Mouse (Mus musculus) embryonic facial prominence, embryonic 14.5 days (tissue): ENCODE data around the gene Gap43. TPM values are rescaled to one million over a fixed set of nuclear protein-coding genes. Genes with fewer than 3 reads are reported as not detected.

Experiments used
- ATAC-seq: fragments of 200-750 bp; cut with Nextera tagmentation; 2 replicates; pipeline ENCODE4 v1.8.0; 2017; ENCODE audit warnings: low read depth, moderate number of reproducible peaks, moderate TSS enrichment
- DNase-seq: peaks from one replicate; pipeline ENCODE4 v3.0.0-alpha.2; 2015; ENCODE audit warnings: low spot score
- H3K27ac ChIP-seq: fragments of 300-500 bp; sonication (generic); replicated peaks from 2 replicates; pipeline ENCODE4 v1.5.1; 2014; ENCODE audit warnings: low read depth, mild to moderate bottlenecking, low read length, moderate library complexity
- H3K27me3 ChIP-seq: fragments of 300-500 bp; sonication (generic); replicated peaks from 2 replicates; pipeline ENCODE4 v1.6.1; 2014; ENCODE audit warnings: low read length; ENCODE audit not compliant: control insufficient read depth, insufficient read depth
- H3K36me3 ChIP-seq: fragments of 300-500 bp; sonication (generic); 2 replicates; pipeline ENCODE4 v1.6.1; 2014; ENCODE audit warnings: low read length, mixed read lengths; ENCODE audit not compliant: control insufficient read depth, insufficient read depth
- H3K4me1 ChIP-seq: fragments of 300-500 bp; sonication (generic); 2 replicates; pipeline ENCODE4 v1.6.1; 2014; ENCODE audit warnings: antibody characterized with exemption, low read length; ENCODE audit not compliant: control insufficient read depth, insufficient read depth
- H3K4me2 ChIP-seq: fragments of 300-500 bp; sonication (generic); 2 replicates; pipeline ENCODE4 v1.6.1; 2014; ENCODE audit warnings: low read depth, mild to moderate bottlenecking, low read length, moderate library complexity, mixed read lengths
- H3K4me3 ChIP-seq: fragments of 300-500 bp; sonication (generic); 2 replicates; pipeline ENCODE4 v1.5.1; 2014; ENCODE audit warnings: low read depth, mild to moderate bottlenecking, low read length
- H3K9ac ChIP-seq: fragments of 300-500 bp; sonication (generic); 2 replicates; pipeline ENCODE4 v1.6.1; 2014; ENCODE audit warnings: low read depth, mild to moderate bottlenecking, low read length, moderate library complexity, mixed read lengths
- H3K9me3 ChIP-seq: fragments of 300-500 bp; sonication (generic); 2 replicates; pipeline ENCODE4 v1.6.1; 2016; ENCODE audit warnings: low read length; ENCODE audit not compliant: control insufficient read depth
- WGBS: fragments of 180-500 bp; shearing (Covaris S2); extraction: QIAGEN DNeasy Blood & Tissue Kit; methylation state at CpG from one replicate; pipeline ENCODE4 v1.1.7; 2014; 5-methylcytosine and 5-hydroxymethylcytosine counted together
- polyA plus RNA-seq: library from polyadenylated mRNA; unstranded; fragments of >200 nt; fragmentation: Nextera tagmentation; extraction: Ambion mirVana; gene quantifications from 2 replicates; pipeline ENCODE4 v1.2.1, GENCODE M21; 2014

The Gap43 gene
- polyA plus RNA-seq, 1 experiment from 2014 or later, result 141 TPM

DNA sequence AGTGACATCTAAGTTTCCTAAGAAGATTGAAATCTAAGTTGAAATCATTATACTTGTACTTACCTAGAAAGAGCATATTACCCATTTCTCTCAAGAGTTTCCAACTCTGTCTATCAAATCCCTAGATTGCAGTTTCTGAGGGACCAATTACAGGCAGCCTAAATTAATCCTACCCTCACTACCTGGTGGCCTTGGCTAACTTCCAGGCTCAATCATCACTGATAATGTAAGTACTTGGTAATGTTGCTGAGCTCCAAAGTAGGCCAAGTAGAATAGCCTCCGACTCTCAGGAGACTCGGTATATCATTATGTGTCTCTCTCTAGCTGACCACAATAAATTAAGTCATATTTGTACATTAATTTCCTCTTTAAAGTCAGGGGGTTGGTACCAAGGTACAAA is 62.7 kb downstream of the Gap43 start:
- H3K9me3 ChIP-seq, result no peaks in the 10 kb centered on the region
- H3K4me1 ChIP-seq, result no peaks in the 10 kb centered on the region
- ATAC-seq (peak; percentile 70; the same call in 1 of the 2 replicates), DNase-seq (peak; percentile 61)
- no peaks in the 10 kb centered on the region for H3K27me3 ChIP-seq
- 79% methylated on average over 2 of the region's 2 CpGs for WGBS
- H3K36me3 ChIP-seq, result no peaks in the 10 kb centered on the region
- H3K4me2 ChIP-seq, result no peak overlapping the region
- no peak overlapping the region for H3K4me3 ChIP-seq
- H3K27ac ChIP-seq, result no peak overlapping the region
- no peak overlapping the region for H3K9ac ChIP-seq

DNA sequence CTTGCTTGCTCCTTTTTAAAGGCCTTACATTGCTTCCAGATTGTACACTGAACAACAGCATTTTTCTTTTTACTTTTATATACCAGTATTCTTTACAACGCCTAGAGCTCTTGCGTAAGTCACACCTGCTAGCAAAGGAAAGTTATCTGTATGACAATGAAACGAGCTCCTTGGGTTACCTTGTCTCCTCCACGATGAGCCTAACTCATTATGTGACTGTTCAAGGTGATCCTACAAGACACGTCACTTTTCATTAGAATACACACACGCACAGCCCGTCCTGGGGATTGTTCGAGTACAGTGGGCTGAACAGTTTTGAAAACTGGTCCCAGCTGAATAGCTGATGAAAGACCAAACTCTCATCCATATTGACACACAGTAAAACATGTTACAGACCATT is 63.2 kb downstream of the Gap43 start:
- Histone ChIP-seq H3K36me3 (no peaks in the 10 kb centered on the region), H3K4me2 (no peak overlapping the region), H3K27me3 (no peaks in the 10 kb centered on the region), H3K9ac (no peak overlapping the region), H3K27ac (no peak overlapping the region), H3K4me1 (no peaks in the 10 kb centered on the region), H3K4me3 (no peak overlapping the region), H3K9me3 (no peaks in the 10 kb centered on the region)
- ATAC-seq (peak; percentile 66), DNase-seq (no peak)
- 63% methylated on average over 8 of the region's 8 CpGs for WGBS

DNA sequence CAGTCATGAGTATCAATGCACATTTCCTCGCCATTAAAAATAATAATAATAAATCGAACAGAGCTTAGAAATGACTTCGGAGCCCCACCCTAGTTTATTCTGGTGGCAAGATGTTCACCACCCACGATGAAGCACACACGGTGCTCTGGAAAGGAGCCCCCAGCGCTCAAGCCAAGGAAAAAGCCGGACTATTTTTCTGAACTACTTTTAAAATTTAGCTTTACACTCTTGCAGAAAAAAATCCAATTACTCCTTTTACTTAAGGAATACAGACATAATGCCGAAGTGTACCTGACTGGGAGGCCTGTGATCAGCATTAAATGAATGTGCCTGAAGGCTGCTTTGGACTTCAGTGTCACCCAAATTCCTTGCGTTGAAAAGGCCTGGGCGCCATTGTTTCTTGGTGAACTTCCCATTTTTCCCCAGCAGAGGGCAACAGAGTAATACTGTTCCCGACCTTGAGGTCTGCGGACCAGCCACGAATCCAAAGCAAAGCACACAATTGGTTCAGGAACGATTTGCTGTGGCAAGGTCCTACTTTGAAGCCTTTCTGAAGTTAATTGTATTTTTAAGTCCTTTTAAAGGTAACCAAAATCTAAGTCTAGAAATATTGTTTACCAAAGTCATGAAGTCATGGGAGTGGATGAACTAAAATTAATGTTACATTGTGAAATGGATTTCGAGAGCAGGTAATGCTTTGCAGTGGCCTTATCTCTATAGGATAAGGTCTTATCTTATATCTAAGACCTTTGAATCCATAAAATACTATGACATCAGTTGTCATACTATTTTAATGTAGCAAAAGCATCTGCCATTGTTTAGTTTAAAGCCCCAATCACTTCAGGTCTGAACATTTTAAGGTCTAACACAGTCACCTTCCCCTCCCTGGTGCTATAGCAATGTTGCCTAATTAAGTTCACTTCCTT is 64.0 kb downstream of the Gap43 start:
- no peaks in the 10 kb centered on the region for H3K36me3 ChIP-seq
- WGBS, result 38% methylated on average over 15 of the region's 15 CpGs

DNA sequence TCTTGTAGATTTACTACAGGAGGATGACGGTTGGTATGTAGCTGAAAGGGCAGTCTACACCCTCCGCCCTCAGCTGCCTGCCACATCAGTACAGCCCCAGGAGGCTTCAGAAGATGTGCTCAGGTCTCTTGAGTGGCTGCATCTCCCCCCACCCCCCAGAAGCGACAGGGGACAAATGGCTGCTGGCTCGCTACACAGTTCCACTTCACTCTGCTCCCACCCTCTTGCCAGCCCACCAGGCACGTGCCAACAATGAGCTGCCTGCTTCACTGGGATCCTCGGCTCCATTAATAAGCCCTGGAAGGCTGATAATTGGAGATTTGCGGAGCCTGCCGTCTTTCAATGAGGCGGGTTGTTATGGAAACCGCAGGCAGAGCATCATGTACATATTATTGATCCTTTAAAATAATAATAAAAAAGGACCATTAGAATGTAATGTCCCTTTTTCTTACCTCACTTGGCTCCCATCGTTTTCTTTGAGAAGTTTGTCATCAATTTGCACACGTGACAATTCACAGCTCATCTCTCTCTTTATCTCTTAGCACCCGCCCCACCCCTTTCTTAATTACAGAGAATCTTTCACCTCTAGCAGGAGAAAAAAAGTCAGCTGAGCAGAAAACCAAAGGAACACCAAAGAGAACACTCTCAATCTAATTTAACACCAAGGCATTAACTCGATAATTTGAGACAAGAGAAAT is 64.8 kb downstream of the Gap43 start:
- no peaks in the 10 kb centered on the region for H3K9me3 ChIP-seq
- no peak overlapping the region for H3K27ac ChIP-seq
- no peaks in the 10 kb centered on the region for H3K4me1 ChIP-seq
- 67% methylated on average over 14 of the region's 14 CpGs for WGBS
- DNase-seq (no peak), ATAC-seq (0 out of 2 replicates have a peak, but pooled peaks have one; percentile 32)
- no peaks in the 10 kb centered on the region for H3K27me3 ChIP-seq
- no peak overlapping the region for H3K9ac ChIP-seq
- no peak overlapping the region for H3K4me2 ChIP-seq
- H3K4me3 ChIP-seq, result no peak overlapping the region
- no peaks in the 10 kb centered on the region for H3K36me3 ChIP-seq

More for the DNA sequence above, 64.0 kb downstream of the Gap43 start:
- ATAC-seq (peak; percentile 55; the same call in 1 of the 2 replicates), DNase-seq (peak; percentile 84)
- Histone ChIP-seq H3K9ac (no peak overlapping the region), H3K4me1 (no peaks in the 10 kb centered on the region), H3K9me3 (no peaks in the 10 kb centered on the region), H3K27ac (no peak overlapping the region), H3K27me3 (no peaks in the 10 kb centered on the region), H3K4me3 (no peak overlapping the region), H3K4me2 (no peak overlapping the region)

DNA sequence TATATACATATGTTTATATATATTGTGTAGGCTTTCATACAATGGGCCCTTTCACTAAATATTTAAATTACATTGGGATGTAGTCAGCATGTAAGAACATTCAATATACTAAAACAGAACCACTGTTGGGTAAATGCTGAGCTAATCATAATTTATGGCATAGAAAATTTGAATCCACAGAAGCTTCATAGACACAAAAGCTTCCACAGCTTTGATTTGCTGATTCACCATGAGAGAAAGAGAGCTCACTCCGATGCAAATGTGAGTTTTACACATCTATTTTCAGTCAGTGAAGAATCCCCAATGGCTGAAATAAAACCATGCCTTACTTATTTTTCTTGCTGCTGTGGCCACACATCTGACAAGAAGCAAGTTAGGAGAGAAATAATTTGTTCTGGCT is 69.2 kb downstream of the Gap43 start:
- ATAC-seq, result no peak
- 84% methylated on average over 1 of the region's 1 CpGs for WGBS
- H3K36me3 ChIP-seq, result no peaks in the 10 kb centered on the region

DNA sequence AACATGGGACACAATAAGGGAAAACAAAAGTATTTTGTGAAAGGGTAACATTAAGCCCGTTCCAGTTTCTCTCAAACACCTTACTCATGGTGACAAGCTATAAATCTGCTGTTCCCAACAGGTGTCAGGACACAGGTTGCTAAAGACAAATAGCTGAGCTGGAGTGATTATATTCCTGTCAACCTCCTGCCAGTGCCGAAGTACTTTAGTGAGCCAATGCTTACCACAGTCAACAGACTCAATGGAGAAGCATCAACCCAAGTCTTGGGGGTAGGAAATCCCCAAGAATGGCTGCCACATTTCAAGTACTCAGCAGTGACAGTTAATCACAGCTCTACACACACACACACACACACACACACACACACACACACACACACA is 70.9 kb downstream of the Gap43 start:
- WGBS, result 68% methylated on average over 2 of the region's 2 CpGs
- no peaks in the 10 kb centered on the region for H3K9me3 ChIP-seq
- H3K9ac ChIP-seq, result no peak overlapping the region
- no peak overlapping the region for H3K4me2 ChIP-seq
- H3K4me1 ChIP-seq, result no peaks in the 10 kb centered on the region
- no peaks in the 10 kb centered on the region for H3K27me3 ChIP-seq
- no peak for DNase-seq
- no peak overlapping the region for H3K4me3 ChIP-seq
- no peak for ATAC-seq
- H3K27ac ChIP-seq, result no peak overlapping the region
- H3K36me3 ChIP-seq, result no peaks in the 10 kb centered on the region

More for the DNA sequence above, 69.2 kb downstream of the Gap43 start:
- no peak overlapping the region for H3K27ac ChIP-seq
- no peak for DNase-seq
- H3K27me3 ChIP-seq, result no peaks in the 10 kb centered on the region
- H3K4me3 ChIP-seq, result no peak overlapping the region
- no peaks in the 10 kb centered on the region for H3K9me3 ChIP-seq
- H3K9ac ChIP-seq, result no peak overlapping the region
- H3K4me1 ChIP-seq, result no peaks in the 10 kb centered on the region
- no peak overlapping the region for H3K4me2 ChIP-seq

DNA sequence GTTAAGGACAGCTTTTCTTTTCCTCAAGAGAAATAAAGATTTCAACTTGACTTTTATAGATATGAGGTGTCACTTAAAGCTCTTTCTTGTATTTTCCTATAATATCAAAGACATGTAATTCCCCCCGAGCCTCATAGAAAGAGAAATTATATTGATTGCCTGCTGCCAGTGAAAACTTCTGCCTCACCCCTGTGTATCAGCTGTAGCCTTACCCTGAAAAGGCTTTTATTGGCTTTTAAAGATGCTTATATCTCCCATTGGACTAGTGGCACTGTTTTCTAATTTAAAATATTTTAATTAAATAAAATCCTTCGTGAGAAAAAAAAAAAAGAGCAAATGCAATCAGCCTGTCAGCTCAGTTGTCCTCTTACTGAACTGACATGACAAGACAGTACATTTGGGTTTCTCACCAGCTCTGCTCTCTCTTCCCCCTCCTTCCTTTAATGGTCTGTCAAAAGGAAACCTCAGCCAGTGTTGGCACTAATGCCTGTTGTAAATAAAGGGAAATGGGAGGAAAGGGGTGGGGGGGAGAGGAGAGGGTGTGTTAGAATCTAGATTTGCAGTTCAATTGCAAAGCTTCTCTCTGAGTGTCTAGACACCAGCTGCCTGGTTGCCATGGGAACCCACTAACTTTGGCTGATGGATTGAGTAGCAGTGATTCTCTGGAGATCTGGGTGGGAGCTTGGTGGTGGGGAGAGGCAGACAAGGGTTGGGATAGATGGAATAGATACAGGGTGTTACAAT is 71.4 kb downstream of the Gap43 start:
- ATAC-seq (peak; percentile 79), DNase-seq (peak; percentile 75)
- Histone ChIP-seq H3K4me1 (no peaks in the 10 kb centered on the region), H3K9me3 (no peaks in the 10 kb centered on the region), H3K27me3 (no peaks in the 10 kb centered on the region), H3K9ac (no peak overlapping the region), H3K36me3 (no peaks in the 10 kb centered on the region), H3K4me2 (no peak overlapping the region), H3K4me3 (no peak overlapping the region), H3K27ac (no peak overlapping the region)
- WGBS, result 52% methylated on average over 2 of the region's 2 CpGs

DNA sequence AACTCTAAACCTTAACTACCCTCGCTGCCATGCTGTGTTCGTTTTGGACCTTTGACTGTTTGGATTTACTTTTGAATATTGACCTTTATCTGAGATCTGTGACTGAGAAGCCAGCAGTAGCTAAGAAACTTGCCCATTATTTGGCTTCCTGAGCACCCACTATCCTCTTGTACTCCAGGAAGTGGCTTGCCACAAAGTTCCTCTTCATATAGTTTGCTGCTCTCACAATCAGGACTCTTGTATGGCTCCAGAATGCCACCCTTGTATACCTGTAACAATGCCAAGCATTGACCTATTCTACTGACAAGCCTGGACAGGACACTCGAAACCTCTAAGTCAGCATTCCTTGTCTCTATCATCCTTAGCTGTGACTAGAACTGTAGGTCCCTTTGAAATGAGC is 75.3 kb downstream of the Gap43 start:
- Histone ChIP-seq H3K4me1 (no peaks in the 10 kb centered on the region), H3K27ac (no peak overlapping the region), H3K9ac (no peak overlapping the region), H3K4me2 (no peak overlapping the region), H3K4me3 (no peak overlapping the region), H3K36me3 (no peaks in the 10 kb centered on the region), H3K27me3 (no peaks in the 10 kb centered on the region), H3K9me3 (no peaks in the 10 kb centered on the region)
- ATAC-seq (no peak), DNase-seq (no peak)
- 72% methylated on average over 3 of the region's 3 CpGs for WGBS
